Mouse (Mus musculus) CH12.LX (cell line): ENCODE results near the gene Sec24c.

ENCODE experiments used
- BHLHE40 ChIP-seq: IDR thresholded peaks from 2 replicates; pipeline ENCODE4 v1.6.1; 2011; ENCODE audit warnings: mild to moderate bottlenecking, low read depth, low read length, improper control_type of control experiment
- CHD2 ChIP-seq: IDR thresholded peaks from 2 replicates; pipeline ENCODE4 v1.6.1; 2011; ENCODE audit warnings: low read length, improper control_type of control experiment
- CTCF ChIP-seq, 2 experiments: IDR thresholded peaks in 1 of 2; conservative IDR thresholded peaks in 1 of 2; 2 replicates each; pipeline ENCODE4 v1.5.1; 2011 to 2012; ENCODE audit warnings: low read depth in 2 of 2, low read length in 2 of 2, improper control_type of control experiment in 1 of 2, inconsistent platforms in 1 of 2, mild to moderate bottlenecking in 1 of 2, moderate library complexity in 1 of 2
- ELF1 ChIP-seq: IDR thresholded peaks from 2 replicates; pipeline ENCODE4 v1.6.1; 2014; ENCODE audit warnings: low read depth, mild to moderate bottlenecking, inconsistent platforms, low read length, improper control_type of control experiment
- ETS1 ChIP-seq: conservative IDR thresholded peaks from 2 replicates; pipeline ENCODE4 v1.6.1; 2012; ENCODE audit warnings: low read depth, mild to moderate bottlenecking, inconsistent platforms, low read length, improper control_type of control experiment, moderate library complexity
- MAX ChIP-seq: IDR thresholded peaks from 2 replicates; pipeline ENCODE4 v1.6.1; 2011; ENCODE audit warnings: low read length, improper control_type of control experiment
- MAZ ChIP-seq: IDR thresholded peaks from 2 replicates; pipeline ENCODE4 v1.6.1; 2012; ENCODE audit warnings: low read depth, mild to moderate bottlenecking, inconsistent platforms, low read length, improper control_type of control experiment, moderate library complexity
- POLR2A ChIP-seq: IDR thresholded peaks from 2 replicates; pipeline ENCODE4 v1.6.1; 2011; ENCODE audit warnings: low read depth, mild to moderate bottlenecking, improper control_type of control experiment, low read length
- POLR2AphosphoS2 ChIP-seq: IDR thresholded peaks from 2 replicates; pipeline ENCODE4 v1.6.1; 2011; ENCODE audit warnings: low read depth, low read length, improper control_type of control experiment
- SMC3 ChIP-seq: IDR thresholded peaks from 2 replicates; pipeline ENCODE4 v1.6.1; 2011; ENCODE audit warnings: low read depth, low read length, improper control_type of control experiment
- TCF12 ChIP-seq: IDR thresholded peaks from 2 replicates; pipeline ENCODE4 v1.6.1; 2014; ENCODE audit warnings: low read depth, mild to moderate bottlenecking, inconsistent platforms, low read length, improper control_type of control experiment
- ZKSCAN1 ChIP-seq: IDR thresholded peaks from 2 replicates; pipeline ENCODE4 v1.6.1; 2012; ENCODE audit warnings: low read depth, inconsistent platforms, low read length, improper control_type of control experiment, borderline replicate concordance
- ZMIZ1 ChIP-seq: IDR thresholded peaks from 2 replicates; pipeline ENCODE4 v1.6.1; 2012; ENCODE audit warnings: low read depth, mild to moderate bottlenecking, inconsistent platforms, low read length, improper control_type of control experiment
- ZNF384 ChIP-seq: IDR thresholded peaks from 2 replicates; pipeline ENCODE4 v1.6.1; 2012; ENCODE audit warnings: low read depth, low read length, improper control_type of control experiment, inconsistent platforms

DNA sequence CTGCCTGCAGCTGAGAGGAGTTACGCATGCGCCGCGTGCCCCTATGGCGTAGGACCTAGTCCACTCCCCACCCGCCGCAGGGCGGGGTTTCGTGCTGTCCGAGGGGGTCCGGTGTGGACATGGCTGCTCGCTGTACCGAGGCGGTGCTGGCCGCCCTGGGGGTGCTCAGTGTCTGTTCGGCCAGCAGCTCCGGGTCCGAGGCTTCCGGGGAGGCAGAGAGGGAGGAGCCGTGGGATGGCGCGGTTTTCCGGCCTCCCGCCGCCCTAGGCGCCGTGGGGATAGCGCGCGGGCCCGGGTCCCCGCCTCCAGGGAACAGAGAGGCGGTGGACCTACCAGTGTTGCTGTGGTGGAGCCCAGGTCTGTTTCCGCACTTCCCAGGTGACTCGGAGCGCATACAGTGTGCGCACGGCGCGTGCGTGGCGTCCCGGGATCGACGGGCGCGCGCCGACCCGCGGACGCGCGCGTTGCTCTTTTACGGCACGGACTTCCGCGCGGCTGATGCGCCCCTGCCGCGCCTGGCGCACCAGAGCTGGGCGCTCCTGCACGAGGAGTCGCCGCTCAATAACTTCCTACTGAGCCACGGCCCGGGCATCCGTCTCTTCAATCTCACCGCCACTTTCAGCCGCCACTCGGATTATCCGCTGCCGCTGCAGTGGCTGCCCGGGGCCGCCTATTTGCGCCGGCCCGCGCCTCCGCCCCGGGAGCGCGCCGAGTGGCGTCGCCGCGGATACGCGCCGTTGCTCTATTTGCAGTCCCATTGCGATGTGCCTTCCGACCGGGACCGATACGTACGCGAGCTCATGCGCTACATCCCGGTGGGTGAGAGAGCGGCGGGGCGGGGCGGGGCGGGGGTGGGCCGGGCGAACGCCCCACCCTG, 21.0 kb downstream of the Sec24c start, which contains the start of gene Fut11:
- no peak for TF ChIP-seq CTCF (conservative IDR thresholded peaks at IDR 0.05 in 1 of 2, IDR thresholded peaks at IDR 0.05 in 1 of 2; ENCODE audit: low read depth in 2 of 2, low read length in 2 of 2)
- peak; percentile 71 for TF ChIP-seq ELF1
- no peak for TF ChIP-seq ZNF384
- peak; percentile 49; the same call in 1 of the 2 replicates for TF ChIP-seq POLR2A
- TF ChIP-seq MAX: peak; percentile 50; the same call in 1 of the 2 replicates
- TF ChIP-seq POLR2AphosphoS2: peak; percentile 27; the same call in 1 of the 2 replicates
- 0 out of 2 replicates have a peak, but pooled peaks have one; percentile 37 for TF ChIP-seq CHD2
- no peak for TF ChIP-seq SMC3
- no peak for TF ChIP-seq ETS1
- TF ChIP-seq BHLHE40: peak; percentile 55; the same call in 1 of the 2 replicates
- no peak for TF ChIP-seq MAZ
- peak; percentile 88; the same call in 1 of the 2 replicates for TF ChIP-seq ZMIZ1
- 0 out of 2 replicates have a peak, but pooled peaks have one; percentile 27 for TF ChIP-seq TCF12
- TF ChIP-seq ZKSCAN1: no peak
